Mouse (Mus musculus) G1E-ER4 (cell line): ENCODE measurements around the gene Mesp1. TPM values are rescaled to one million over a fixed set of nuclear protein-coding genes. Genes with fewer than 3 reads are reported as not detected.

Experiments
- GATA1 ChIP-seq: IDR thresholded peaks from one replicate; pipeline ENCODE4 v1.8.0; 2012; ENCODE audit warnings: low read length, inconsistent platforms
- polyA plus RNA-seq: library from polyadenylated mRNA; stranded (reverse); fragments of >175 nt; gene quantifications from 2 replicates; pipeline ENCODE4 v1.2.3, GENCODE M21; 2012

The Mesp1 gene
- polyA plus RNA-seq, 1 experiment, result not detected

GRCm38 (mm10) chr7:79801391-79801790, 7.8 kb upstream of the Mesp1 start:
- TF ChIP-seq GATA1, result no peak

- TF ChIP-seq GATA1, result no peak
Measured at GRCm38 (mm10) chr7:79800336-79800735, 6.7 kb upstream of the Mesp1 start.

- TF ChIP-seq GATA1, result no peak
Measured at GRCm38 (mm10) chr7:79799506-79799905, 5.9 kb upstream of the Mesp1 start.

GRCm38 (mm10) chr7:79799048-79799447, 5.5 kb upstream of the Mesp1 start:
- no peak for TF ChIP-seq GATA1

- no peak for TF ChIP-seq GATA1
Measured at GRCm38 (mm10) chr7:79798606-79799005, 5.0 kb upstream of the Mesp1 start.

- no peak for TF ChIP-seq GATA1
Measured at GRCm38 (mm10) chr7:79792635-79793421, 760 bp downstream of the Mesp1 start.

- TF ChIP-seq GATA1, result no peak
Measured at GRCm38 (mm10) chr7:79786295-79786694, 7.3 kb downstream of the Mesp1 start.

- no peak for TF ChIP-seq GATA1
Measured at GRCm38 (mm10) chr7:79782516-79782855, 11.1 kb downstream of the Mesp1 start.

GRCm38 (mm10) chr7:79781826-79782515, 11.6 kb downstream of the Mesp1 start:
- TF ChIP-seq GATA1, result no peak

- TF ChIP-seq GATA1, result no peak
Measured at GRCm38 (mm10) chr7:79780647-79781626, 12.7 kb downstream of the Mesp1 start.

GRCm38 (mm10) chr7:79771561-79772512, 21.8 kb downstream of the Mesp1 start:
- TF ChIP-seq GATA1, result no peak

- no peak for TF ChIP-seq GATA1
Measured at GRCm38 (mm10) chr7:79769664-79770063, 23.9 kb downstream of the Mesp1 start.

- TF ChIP-seq GATA1, result no peak
Measured at GRCm38 (mm10) chr7:79765991-79766390, 27.6 kb downstream of the Mesp1 start.

- no peak for TF ChIP-seq GATA1
Measured at GRCm38 (mm10) chr7:79762106-79762505, 31.5 kb downstream of the Mesp1 start.
